Mouse (Mus musculus) liver, embryonic 12.5 days (tissue): ENCODE results near the gene Kcnk16. TPM values are rescaled to one million over a fixed set of nuclear protein-coding genes. Genes with fewer than 3 reads are reported as not detected.

Experiments
- ATAC-seq: fragments of 200-750 bp; cut with Nextera tagmentation; 2 replicates; pipeline ENCODE4 v1.8.0; 2017; ENCODE audit warnings: moderate number of reproducible peaks, mild to moderate bottlenecking, moderate library complexity
- H3K27ac ChIP-seq: fragments of 300-500 bp; sonication (generic); 2 replicates; pipeline ENCODE4 v1.5.1; 2016; ENCODE audit warnings: mild to moderate bottlenecking
- H3K27me3 ChIP-seq: fragments of 300-500 bp; sonication (generic); replicated peaks from 2 replicates; pipeline ENCODE4 v1.6.1; 2016; ENCODE audit warnings: mild to moderate bottlenecking, moderate library complexity
- H3K36me3 ChIP-seq: fragments of 300-500 bp; sonication (generic); 2 replicates; pipeline ENCODE4 v1.6.1; 2016; ENCODE audit warnings: mild to moderate bottlenecking, moderate library complexity
- H3K4me1 ChIP-seq: fragments of 300-500 bp; sonication (generic); 2 replicates; pipeline ENCODE4 v1.6.1; 2016
- H3K4me2 ChIP-seq: fragments of 300-500 bp; sonication (generic); 2 replicates; pipeline ENCODE4 v1.6.1; 2016; ENCODE audit warnings: mild to moderate bottlenecking, moderate library complexity
- H3K4me3 ChIP-seq: fragments of 300-500 bp; sonication (generic); 2 replicates; pipeline ENCODE4 v1.5.1; 2016; ENCODE audit warnings: mild to moderate bottlenecking, moderate library complexity
- H3K9ac ChIP-seq: fragments of 300-500 bp; sonication (generic); 2 replicates; pipeline ENCODE4 v1.6.1; 2016; ENCODE audit warnings: mild to moderate bottlenecking, moderate library complexity
- H3K9me3 ChIP-seq: fragments of 300-500 bp; sonication (generic); replicated peaks from 2 replicates; pipeline ENCODE4 v1.6.1; 2016; ENCODE audit warnings: mild to moderate bottlenecking, moderate library complexity
- WGBS: fragments of 180-500 bp; shearing (Covaris S2); methylation state at CpG from one replicate; pipeline ENCODE4 v1.1.7; 2016; ENCODE audit not compliant: insufficient replicate concordance; 5-methylcytosine and 5-hydroxymethylcytosine counted together
- polyA plus RNA-seq: library from polyadenylated mRNA; unstranded; fragments of >200 nt; fragmentation: Nextera tagmentation; extraction: Ambion mirVana; gene quantifications from 2 replicates; pipeline ENCODE4 v1.2.1, GENCODE M21; 2016

Gene Kcnk16
- polyA plus RNA-seq, 1 experiment from 2014 or later, result 1.4 TPM

GRCm38 (mm10) chr14:20250237-20251171 lies 18.5 kb downstream of the Kcnk16 start:
- Histone ChIP-seq H3K4me3 (no peak overlapping the region), H3K27ac (no peak overlapping the region), H3K27me3 (peaks cover 3% of the 10 kb centered on the region), H3K9me3 (no peaks in the 10 kb centered on the region), H3K9ac (no peak overlapping the region), H3K4me2 (no peak overlapping the region), H3K36me3 (no peaks in the 10 kb centered on the region), H3K4me1 (no peaks in the 10 kb centered on the region)
- no peak for ATAC-seq
- WGBS, result 63% methylated on average over 14 of the region's 14 CpGs

DNA sequence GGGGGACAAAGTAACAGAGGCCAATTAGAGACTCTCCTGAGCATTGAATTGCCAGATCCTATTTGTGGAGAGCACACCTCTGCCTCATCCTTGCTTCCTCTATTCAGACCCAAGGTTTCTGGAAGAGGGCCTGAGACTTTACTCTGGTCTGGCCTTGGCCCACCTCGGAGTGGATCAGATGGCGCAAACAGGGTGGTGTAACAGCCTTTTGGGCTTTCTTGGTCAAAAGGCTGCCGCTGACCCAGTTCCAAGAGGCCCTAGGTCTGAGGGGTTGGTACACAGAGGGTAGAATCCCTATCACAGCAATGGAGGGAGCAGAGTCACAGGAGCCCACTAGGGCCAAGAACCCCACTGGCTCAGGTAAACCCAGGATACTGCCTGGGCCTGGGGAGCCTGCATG lies 21.0 kb downstream of the Kcnk16 start:
- H3K4me1 ChIP-seq, result no peaks in the 10 kb centered on the region
- no peak for ATAC-seq
- H3K36me3 ChIP-seq, result no peaks in the 10 kb centered on the region
- WGBS, result 68% methylated on average over 3 of the region's 3 CpGs
- H3K27ac ChIP-seq, result no peak overlapping the region
- H3K9ac ChIP-seq, result no peak overlapping the region
- peaks cover 3% of the 10 kb centered on the region for H3K27me3 ChIP-seq
- H3K4me3 ChIP-seq, result no peak overlapping the region
- no peaks in the 10 kb centered on the region for H3K9me3 ChIP-seq
- no peak overlapping the region for H3K4me2 ChIP-seq

GRCm38 (mm10) chr14:20246811-20247266 lies 22.2 kb downstream of the Kcnk16 start:
- H3K36me3 ChIP-seq, result no peaks in the 10 kb centered on the region
- H3K27ac ChIP-seq, result no peak overlapping the region
- H3K4me1 ChIP-seq, result no peaks in the 10 kb centered on the region
- no peak overlapping the region for H3K4me2 ChIP-seq
- H3K27me3 ChIP-seq, result 0 out of 2 replicates have a peak, but pooled peaks cover 3% of the 10 kb centered on the region
- no peaks in the 10 kb centered on the region for H3K9me3 ChIP-seq
- H3K4me3 ChIP-seq, result no peak overlapping the region
- 70% methylated on average over 11 of the region's 11 CpGs for WGBS
- H3K9ac ChIP-seq, result no peak overlapping the region
- no peak for ATAC-seq

GRCm38 (mm10) chr14:20245861-20246260 lies 23.1 kb downstream of the Kcnk16 start:
- no peaks in the 10 kb centered on the region; the same call in 1 of the 2 replicates for H3K9me3 ChIP-seq
- no peak for ATAC-seq
- H3K36me3 ChIP-seq, result no peaks in the 10 kb centered on the region
- no peaks in the 10 kb centered on the region for H3K4me1 ChIP-seq
- WGBS, result 71% methylated on average over 5 of the region's 5 CpGs
- no peak overlapping the region for H3K9ac ChIP-seq
- no peak overlapping the region for H3K27ac ChIP-seq
- H3K27me3 ChIP-seq, result 0 out of 2 replicates have a peak, but pooled peaks cover 3% of the 10 kb centered on the region
- no peak overlapping the region for H3K4me2 ChIP-seq
- no peak overlapping the region for H3K4me3 ChIP-seq

DNA sequence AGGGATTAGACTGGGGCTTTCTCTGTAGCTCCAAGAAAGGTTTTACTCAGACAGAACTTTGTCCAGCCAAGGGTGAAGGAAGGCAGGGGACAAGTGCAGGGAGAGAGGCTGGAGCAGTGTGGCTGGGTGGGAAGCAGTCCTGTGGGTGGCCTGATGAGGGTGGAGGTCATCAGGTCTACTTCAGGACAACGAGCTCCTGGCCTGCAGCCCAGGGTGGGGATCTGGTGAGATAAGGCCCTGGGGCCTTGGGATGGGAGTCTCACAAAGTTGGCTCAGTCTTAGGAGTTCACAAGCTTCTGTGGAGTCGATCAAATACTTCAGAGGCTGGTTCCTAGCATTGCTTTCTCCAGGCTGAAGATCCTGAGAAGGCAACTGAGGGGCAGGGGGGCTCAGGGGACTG lies 23.7 kb downstream of the Kcnk16 start:
- Histone ChIP-seq H3K27me3 (0 out of 2 replicates have a peak, but pooled peaks cover 3% of the 10 kb centered on the region), H3K9me3 (no peaks in the 10 kb centered on the region; the same call in 1 of the 2 replicates), H3K36me3 (no peaks in the 10 kb centered on the region), H3K4me1 (no peaks in the 10 kb centered on the region), H3K4me3 (no peak overlapping the region), H3K4me2 (no peak overlapping the region), H3K27ac (no peak overlapping the region), H3K9ac (no peak overlapping the region)
- 40% methylated on average over 2 of the region's 2 CpGs for WGBS
- ATAC-seq, result no peak

GRCm38 (mm10) chr14:20243158-20243557 lies 25.8 kb downstream of the Kcnk16 start:
- H3K9ac ChIP-seq, result no peak overlapping the region
- 62% methylated on average over 3 of the region's 3 CpGs for WGBS
- H3K27me3 ChIP-seq, result no peaks in the 10 kb centered on the region
- no peak for ATAC-seq
- H3K36me3 ChIP-seq, result no peaks in the 10 kb centered on the region
- H3K27ac ChIP-seq, result no peak overlapping the region
- H3K4me1 ChIP-seq, result no peaks in the 10 kb centered on the region
- H3K9me3 ChIP-seq, result no peaks in the 10 kb centered on the region; the same call in 1 of the 2 replicates
- no peak overlapping the region for H3K4me2 ChIP-seq
- no peak overlapping the region for H3K4me3 ChIP-seq

GRCm38 (mm10) chr14:20242454-20242853 lies 26.5 kb downstream of the Kcnk16 start:
- WGBS, result 72% methylated on average over 8 of the region's 8 CpGs
- H3K9ac ChIP-seq, result no peak overlapping the region
- H3K36me3 ChIP-seq, result no peaks in the 10 kb centered on the region
- no peak for ATAC-seq
- H3K4me3 ChIP-seq, result no peak overlapping the region
- H3K27ac ChIP-seq, result no peak overlapping the region
- no peaks in the 10 kb centered on the region for H3K27me3 ChIP-seq
- H3K4me2 ChIP-seq, result no peak overlapping the region
- no peaks in the 10 kb centered on the region for H3K4me1 ChIP-seq
- H3K9me3 ChIP-seq, result no peaks in the 10 kb centered on the region; the same call in 1 of the 2 replicates

- Histone ChIP-seq H3K4me3 (no peak overlapping the region), H3K27ac (no peak overlapping the region), H3K9ac (no peak overlapping the region), H3K9me3 (no peaks in the 10 kb centered on the region), H3K36me3 (no peaks in the 10 kb centered on the region), H3K4me2 (no peak overlapping the region), H3K4me1 (no peaks in the 10 kb centered on the region), H3K27me3 (no peaks in the 10 kb centered on the region)
- no peak for ATAC-seq
- 70% methylated on average over 2 of the region's 2 CpGs for WGBS
These were observed 34.6 kb downstream of the Kcnk16 start for GRCm38 (mm10) chr14:20234403-20234802.

- Histone ChIP-seq H3K4me3 (no peak overlapping the region), H3K36me3 (no peaks in the 10 kb centered on the region), H3K9ac (no peak overlapping the region), H3K9me3 (no peaks in the 10 kb centered on the region), H3K4me2 (no peak overlapping the region), H3K27me3 (no peaks in the 10 kb centered on the region), H3K27ac (no peak overlapping the region), H3K4me1 (peaks cover 4% of the 10 kb centered on the region)
- no peak for ATAC-seq
- WGBS, result 65% methylated on average over 11 of the region's 11 CpGs
These were observed 35.7 kb downstream of the Kcnk16 start for GRCm38 (mm10) chr14:20233016-20233980.

GRCm38 (mm10) chr14:20230063-20230491 lies 38.9 kb downstream of the Kcnk16 start:
- Histone ChIP-seq H3K27me3 (0 out of 2 replicates have a peak, but pooled peaks cover 3% of the 10 kb centered on the region), H3K9me3 (no peaks in the 10 kb centered on the region), H3K36me3 (no peaks in the 10 kb centered on the region), H3K27ac (no peak overlapping the region), H3K4me1 (peaks cover 5% of the 10 kb centered on the region), H3K4me2 (no peak overlapping the region), H3K9ac (no peak overlapping the region), H3K4me3 (no peak overlapping the region)
- ATAC-seq, result no peak
- WGBS, result 60% methylated on average over 7 of the region's 7 CpGs

DNA sequence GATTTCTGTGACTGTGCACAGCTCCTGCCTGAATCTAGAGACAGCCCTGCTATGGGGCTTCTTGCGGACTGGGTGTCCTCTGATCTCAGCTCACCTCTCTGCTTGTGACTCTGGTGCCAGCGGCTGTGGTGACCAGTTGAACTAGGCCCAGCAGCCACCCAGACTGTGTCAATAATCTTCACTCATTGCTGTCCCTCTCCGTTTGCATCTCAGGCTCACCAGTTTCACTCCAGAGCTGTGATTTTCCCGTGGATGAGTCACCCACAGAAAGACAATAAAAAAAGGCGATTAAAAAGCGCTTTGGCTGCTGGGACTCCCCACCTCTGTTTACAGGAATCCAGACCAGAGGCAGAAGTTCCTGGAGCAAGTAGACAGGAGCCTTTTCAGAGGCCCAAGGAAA lies 39.6 kb downstream of the Kcnk16 start:
- 57% methylated on average over 6 of the region's 6 CpGs for WGBS
- 0 out of 2 replicates have a peak, but pooled peaks cover 3% of the 10 kb centered on the region for H3K27me3 ChIP-seq
- no peaks in the 10 kb centered on the region for H3K36me3 ChIP-seq
- no peak overlapping the region for H3K27ac ChIP-seq
- H3K4me1 ChIP-seq, result peaks cover 5% of the 10 kb centered on the region
- H3K4me3 ChIP-seq, result no peak overlapping the region
- ATAC-seq, result no peak
- no peaks in the 10 kb centered on the region for H3K9me3 ChIP-seq
- H3K4me2 ChIP-seq, result no peak overlapping the region
- no peak overlapping the region for H3K9ac ChIP-seq
